ENCODE assay signal across 25 mouse cellular contexts in the genomic region with DNA sequence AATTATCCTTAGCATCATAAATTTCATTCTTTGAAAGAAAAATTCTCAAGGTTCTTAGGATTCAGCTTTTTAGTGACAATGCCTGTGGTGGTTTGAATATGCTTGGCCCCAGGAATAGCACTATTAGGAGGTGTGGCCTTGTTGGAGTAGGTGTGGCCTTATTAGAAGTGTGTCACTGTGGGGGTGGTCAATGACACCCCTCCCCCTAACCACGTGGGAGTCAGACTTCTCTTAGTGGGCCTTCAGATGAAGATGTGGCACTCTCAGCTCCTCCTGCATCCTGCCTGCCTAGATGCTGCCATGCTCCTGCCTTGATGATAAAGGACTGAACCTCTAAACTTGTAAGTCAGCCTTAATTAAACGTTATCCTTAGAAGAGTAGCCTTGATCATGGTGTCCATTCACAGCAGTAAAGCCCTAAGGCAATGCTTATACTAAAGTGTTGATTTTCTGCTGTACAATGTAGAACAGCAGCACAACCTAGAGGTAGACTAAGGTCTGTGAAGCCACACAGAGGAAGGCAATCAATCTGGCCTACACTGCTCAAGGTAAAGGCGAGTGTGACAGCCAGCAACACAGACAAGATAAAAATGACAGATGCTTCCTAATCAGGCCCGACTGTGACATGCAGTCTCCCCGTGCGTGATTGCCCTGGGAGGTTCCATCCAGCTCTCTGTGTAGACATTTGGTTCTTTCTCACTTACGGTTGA. TPM values are rescaled to one million over a fixed set of nuclear protein-coding genes. Genes with fewer than 3 reads are reported as not detected.
DNase-seq lines count a peak whose midpoint lies in the region; ATAC-seq and TF ChIP-seq lines count a peak whose summit lies in the region.
"Had no signal": no experiment of that assay in that cellular context is flagged by ENCODE, and none has a peak within 500 bp of the region (broad histone marks: within the 10 kb centered on the region; RNA-seq: fewer than 3 reads in every experiment).

No protein-coding gene starts in this region.

- H3K9ac ChIP-seq in hindbrain, postnatal 0 days (replicated peaks; ENCODE audit: low read length), result no peak overlapping the region
- H3K9ac ChIP-seq in hindbrain, embryonic 13.5 days, result no peak overlapping the region
- H3K9ac ChIP-seq in lung, embryonic 14.5 days, result no peak overlapping the region
- H3K9ac ChIP-seq: hindbrain, embryonic 14.5 days; limb, embryonic 12.5 days; liver, embryonic 13.5 days; midbrain, embryonic 15.5 days had no signal

- peak; percentile 15; the same call in 1 of the 2 replicates for TF ChIP-seq CTCF in gastrocnemius, adult 2 months (IDR thresholded peaks at IDR 0.05)
- peak; percentile 56 for TF ChIP-seq CTCF in hindbrain, postnatal 0 days (IDR thresholded peaks at IDR 0.05; ENCODE audit: low read depth)
- TF ChIP-seq CTCF in lung, embryonic 14.5 days (IDR thresholded peaks at IDR 0.05; ENCODE audit: low read depth), result peak; percentile 10; the same call in 1 of the 2 replicates
- TF ChIP-seq CTCF in cortical plate, adult 2 months (IDR thresholded peaks at IDR 0.05; ENCODE audit: extremely low read depth, insufficient read depth, low read length), result peak; percentile 38; the same call in 1 of the 2 replicates

- intact Hi-C loops in gastrocnemius, adult 2 months (cut with DNase I), result no loop called here

- peak; percentile 68 for ATAC-seq in hindbrain, postnatal 0 days
- no peak for ATAC-seq in hindbrain, embryonic 13.5 days (ENCODE audit: low FRiP score)
- ATAC-seq in lung, embryonic 14.5 days (ENCODE audit: insufficient read depth), result no peak
- ATAC-seq: midbrain, embryonic 15.5 days had no signal

- WGBS in hindbrain, postnatal 0 days, result 79% methylated on average over 7 of the region's 7 CpGs
- WGBS in hindbrain, embryonic 13.5 days, result 84% methylated on average over 7 of the region's 7 CpGs
- WGBS in lung, embryonic 14.5 days, result 53% methylated on average over 7 of the region's 7 CpGs

- H3K4me1 ChIP-seq in hindbrain, postnatal 0 days (ENCODE audit: insufficient read depth, low read length), result no peaks in the 10 kb centered on the region
- no peaks in the 10 kb centered on the region for H3K4me1 ChIP-seq in hindbrain, embryonic 13.5 days (replicated peaks)
- H3K4me1 ChIP-seq in lung, embryonic 14.5 days (ENCODE audit: insufficient read depth), result no peaks in the 10 kb centered on the region
- H3K4me1 ChIP-seq in cortical plate, adult 2 months (ENCODE audit: control insufficient read depth, insufficient read depth, low read length), result no peaks in the 10 kb centered on the region
- H3K4me1 ChIP-seq: forebrain, embryonic 10.5 days; limb, embryonic 12.5 days; midbrain, embryonic 15.5 days had no signal

- no peak overlapping the region for H3K4me2 ChIP-seq in hindbrain, postnatal 0 days (ENCODE audit: low read depth, low read length)
- H3K4me2 ChIP-seq in hindbrain, embryonic 13.5 days, result no peak overlapping the region
- no peak overlapping the region for H3K4me2 ChIP-seq in lung, embryonic 14.5 days
- H3K4me2 ChIP-seq: hindbrain, embryonic 14.5 days; limb, embryonic 12.5 days; liver, embryonic 13.5 days; midbrain, embryonic 15.5 days had no signal

- H3K36me3 ChIP-seq in hindbrain, postnatal 0 days (ENCODE audit: insufficient read depth, low read length), result peaks cover 28% of the 10 kb centered on the region
- H3K36me3 ChIP-seq in hindbrain, embryonic 13.5 days, result peaks cover 86% of the 10 kb centered on the region
- peaks cover 85% of the 10 kb centered on the region for H3K36me3 ChIP-seq in lung, embryonic 14.5 days (ENCODE audit: insufficient read depth)

- DNase-seq in gastrocnemius, adult 2 months, result no peak
- no peak for DNase-seq in gastrocnemius, postnatal 25 days
- DNase-seq in hindbrain, postnatal 0 days (ENCODE audit: low spot score), result peak; percentile 19
- DNase-seq in lung, embryonic 14.5 days, result no peak
- no peak for DNase-seq in lung, adult 18-20 months
- no peak for DNase-seq in natural killer cell, adult 2 months (ENCODE audit: low spot score in 2 of 2)
- DNase-seq: cerebellum, adult 2 months; cerebellum, postnatal 36 days; gastrocnemius, postnatal 14 days; heart, postnatal 14 days; kidney, adult 2 months; kidney, postnatal 25 days; layer of hippocampus, adult 9-11 months; liver, embryonic 13.5 days; lung, postnatal 10 days; right cerebral cortex, postnatal 25 days had no signal

- no peaks in the 10 kb centered on the region for H3K9me3 ChIP-seq in hindbrain, postnatal 0 days (ENCODE audit: low read length)
- no peaks in the 10 kb centered on the region for H3K9me3 ChIP-seq in hindbrain, embryonic 13.5 days
- H3K9me3 ChIP-seq in lung, embryonic 14.5 days (ENCODE audit: low read depth, low read length), result no peaks in the 10 kb centered on the region
- H3K9me3 ChIP-seq: forebrain, embryonic 10.5 days; limb, embryonic 12.5 days; liver, embryonic 13.5 days; midbrain, embryonic 15.5 days had no signal

- TF ChIP-seq POLR2A in cortical plate, adult 2 months (IDR thresholded peaks at IDR 0.05; ENCODE audit: extremely low read depth, insufficient read depth, low read length), result no peak

- H3K27me3 ChIP-seq in hindbrain, postnatal 0 days (ENCODE audit: insufficient read depth, low read length), result no peaks in the 10 kb centered on the region
- no peaks in the 10 kb centered on the region for H3K27me3 ChIP-seq in hindbrain, embryonic 13.5 days
- H3K27me3 ChIP-seq in lung, embryonic 14.5 days (ENCODE audit: insufficient read depth, low read length), result no peaks in the 10 kb centered on the region
- H3K27me3 ChIP-seq: CH12.LX; limb, embryonic 12.5 days; liver, embryonic 13.5 days; megakaryocyte, embryonic 14.5 days; midbrain, embryonic 15.5 days had no signal

- no peak overlapping the region for H3K27ac ChIP-seq in gastrocnemius, adult 2 months
- H3K27ac ChIP-seq in hindbrain, postnatal 0 days, result no peak overlapping the region
- H3K27ac ChIP-seq in hindbrain, embryonic 13.5 days, result no peak overlapping the region
- H3K27ac ChIP-seq in lung, embryonic 14.5 days (ENCODE audit: low read depth), result no peak overlapping the region
- no peak overlapping the region for H3K27ac ChIP-seq in cortical plate, adult 2 months (ENCODE audit: insufficient read depth, low read length)
- H3K27ac ChIP-seq: forebrain, embryonic 10.5 days; hindbrain, embryonic 14.5 days; limb, embryonic 12.5 days; liver, embryonic 13.5 days; midbrain, embryonic 15.5 days had no signal

- H3K4me3 ChIP-seq in gastrocnemius, adult 2 months, result no peak overlapping the region
- no peak overlapping the region for H3K4me3 ChIP-seq in hindbrain, postnatal 0 days (ENCODE audit: low read length)
- no peak overlapping the region for H3K4me3 ChIP-seq in hindbrain, embryonic 13.5 days
- no peak overlapping the region for H3K4me3 ChIP-seq in lung, embryonic 14.5 days (ENCODE audit: low read depth, low read length)
- no peak overlapping the region for H3K4me3 ChIP-seq in cortical plate, adult 2 months (ENCODE audit: insufficient read depth, low read length)
- H3K4me3 ChIP-seq: forebrain, embryonic 10.5 days; limb, embryonic 12.5 days; liver, embryonic 13.5 days; megakaryocyte, embryonic 14.5 days; midbrain, embryonic 15.5 days had no signal

RNA-seq across cellular contexts. Expression of gene Mlh1, which starts 19.3 kb away (rescaled TPM):
- total RNA-seq in gastrocnemius, adult 2 months (2021), result 1 to 10 TPM; 5.1 to 6.4 TPM
- total RNA-seq in gastrocnemius, postnatal 25 days (2021), result 1 to 10 TPM; 4.4 to 8.7 TPM
- 16.1 and 24.0 TPM in 2 replicates for total RNA-seq in hindbrain, postnatal 0 days (2014; rRNA removed)
- polyA plus RNA-seq in hindbrain, postnatal 0 days (2015; fragmentation: Nextera tagmentation; extraction: Ambion mirVana), result 16.0 and 19.4 TPM in 2 replicates
- 29.9 and 31.3 TPM in 2 replicates for polyA plus RNA-seq in hindbrain, embryonic 13.5 days (2015; fragmentation: Nextera tagmentation; extraction: Ambion mirVana)
- 36.1 and 39.2 TPM in 2 replicates for polyA plus RNA-seq in lung, embryonic 14.5 days (2014; fragmentation: Nextera tagmentation; extraction: Ambion mirVana)
- polyA plus RNA-seq in cortical plate, adult 2 months (2012; rRNA removed), result 28.4 and 37.9 TPM in 2 replicates

RNA-seq across cellular contexts. Expression of gene Epm2aip1, which starts 19.4 kb away (rescaled TPM):
- total RNA-seq in gastrocnemius, adult 2 months (2021), result 10 to 100 TPM; 21.1 to 24.7 TPM
- total RNA-seq in gastrocnemius, postnatal 25 days (2021), result 10 to 100 TPM; 18.8 to 19.2 TPM
- total RNA-seq in hindbrain, postnatal 0 days (2014; rRNA removed), result 73.1 and 81.4 TPM in 2 replicates
- 34.4 and 36.0 TPM in 2 replicates for polyA plus RNA-seq in hindbrain, postnatal 0 days (2015; fragmentation: Nextera tagmentation; extraction: Ambion mirVana)
- 46.2 and 47.4 TPM in 2 replicates for polyA plus RNA-seq in hindbrain, embryonic 13.5 days (2015; fragmentation: Nextera tagmentation; extraction: Ambion mirVana)
- polyA plus RNA-seq in lung, embryonic 14.5 days (2014; fragmentation: Nextera tagmentation; extraction: Ambion mirVana), result 36.0 and 37.3 TPM in 2 replicates
- 41.1 and 42.6 TPM in 2 replicates for polyA plus RNA-seq in cortical plate, adult 2 months (2012; rRNA removed)

RNA-seq across cellular contexts. Expression of gene Trank1, which starts 59.2 kb away (rescaled TPM):
- total RNA-seq in gastrocnemius, adult 2 months (2021), result not detected
- under 1 TPM; 0.05 to 0.19 TPM for total RNA-seq in gastrocnemius, postnatal 25 days (2021)
- total RNA-seq in hindbrain, postnatal 0 days (2014; rRNA removed), result 42.8 and 49.0 TPM in 2 replicates
- polyA plus RNA-seq in hindbrain, postnatal 0 days (2015; fragmentation: Nextera tagmentation; extraction: Ambion mirVana), result 12.6 and 13.1 TPM in 2 replicates
- 4.3 TPM in 2 replicates for polyA plus RNA-seq in hindbrain, embryonic 13.5 days (2015; fragmentation: Nextera tagmentation; extraction: Ambion mirVana)
- polyA plus RNA-seq in lung, embryonic 14.5 days (2014; fragmentation: Nextera tagmentation; extraction: Ambion mirVana), result 0.12 and 0.34 TPM in 2 replicates
- 383 and 430 TPM in 2 replicates for polyA plus RNA-seq in cortical plate, adult 2 months (2012; rRNA removed)
- total RNA-seq: heart, postnatal 14 days had no signal
- polyA plus RNA-seq: liver, embryonic 13.5 days; spleen, adult 2 months had no signal

Comparison
In these comparisons a context has a peak if more than half of its experiments do, and no peak if none do; other contexts are left out.
1. RNA of gene Trank1, which starts 59.2 kb away (polyA plus RNA-seq): 383 to 430 TPM in cortical plate, adult 2 months; 12.6 to 13.1 TPM in hindbrain, postnatal 0 days, 4.3 TPM in hindbrain, embryonic 13.5 days and 0.12 to 0.34 TPM in lung, embryonic 14.5 days; every median in the first group is over 10 times any median in the second.
2. Peak in every context shown above with its lines, with median percentiles within 50 percentile points of each other: CTCF ChIP-seq.